ENCODE assay signal across 12 mouse cellular contexts in genomic region chr15:51484207-51484606, GRCm38 (mm10).
DNase-seq lines count a peak whose midpoint lies in the region; TF ChIP-seq lines count a peak whose summit lies in the region.
"Had no signal": no experiment of that assay in that cellular context is flagged by ENCODE, and none has a peak within 500 bp of the region (broad histone marks: within the 10 kb centered on the region; RNA-seq: fewer than 3 reads in every experiment).

No protein-coding gene starts in this region.

- TF ChIP-seq POLR2A in heart, adult 2 months (IDR thresholded peaks at IDR 0.05; ENCODE audit: insufficient read depth, low read depth, low read length), result no peak

- no peaks in the 10 kb centered on the region; the same call in 1 of the 2 replicates for H3K4me1 ChIP-seq in heart, adult 2 months (ENCODE audit: control insufficient read depth, insufficient read depth, low read length)
- H3K4me1 ChIP-seq: stomach, embryonic 15.5 days had no signal

- 51% methylated on average over 2 of the region's 2 CpGs for WGBS in heart, adult 2 months

- intact Hi-C loops in heart, adult 2 months (cut with DNase I), result no loop called here
- intact Hi-C loops in heart, postnatal 25 days (cut with DNase I), result no loop called here

- TF ChIP-seq EP300 in heart, adult 2 months (IDR thresholded peaks at IDR 0.05; ENCODE audit: insufficient read depth, low read depth, low read length), result no peak

- DNase-seq in heart, adult 2 months, result peak; percentile 15 to 20
- no peak for DNase-seq in heart, postnatal 25 days (ENCODE audit: low spot score)
- DNase-seq in ovary, adult 18-20 months (ENCODE audit: low spot score), result peak; percentile 13
- DNase-seq in ovary, postnatal 10 days (ENCODE audit: low spot score), result no peak
- DNase-seq in kidney, adult 8-10 months, result peak; percentile 38 to 63
- peak; percentile 7 for DNase-seq in ovary, postnatal 36 days (ENCODE audit: low spot score)
- no peak for DNase-seq in thymus, postnatal 0 days (ENCODE audit: low spot score)
- DNase-seq in spleen, postnatal 10 days (ENCODE audit: low spot score in 2 of 2), result no peak
- DNase-seq: cerebellum, adult 11 months; right cerebral cortex, postnatal 25 days had no signal

- no peaks in the 10 kb centered on the region for H3K36me3 ChIP-seq in heart, adult 2 months (ENCODE audit: control insufficient read depth, insufficient read depth, low read length)
- H3K36me3 ChIP-seq: stomach, embryonic 15.5 days had no signal

- no peak overlapping the region for H3K4me3 ChIP-seq in heart, adult 2 months
- H3K4me3 ChIP-seq: stomach, embryonic 15.5 days had no signal

- TF ChIP-seq CTCF in heart, adult 2 months (IDR thresholded peaks at IDR 0.05), result no peak

- H3K27ac ChIP-seq in heart, adult 2 months, result no peak overlapping the region
- H3K27ac ChIP-seq: stomach, embryonic 15.5 days had no signal

- H3K79me2 ChIP-seq in heart, adult 2 months (replicated peaks; ENCODE audit: control insufficient read depth, insufficient read depth, low read length), result no peaks in the 10 kb centered on the region

- H3K27me3 ChIP-seq in heart, adult 2 months (ENCODE audit: control insufficient read depth, insufficient read depth, low read length), result no peaks in the 10 kb centered on the region
- H3K27me3 ChIP-seq: CH12.LX; stomach, embryonic 15.5 days had no signal

- no peak overlapping the region for H3K9ac ChIP-seq in heart, adult 2 months (ENCODE audit: low read depth, low read length)
- H3K9ac ChIP-seq: stomach, embryonic 15.5 days had no signal

Comparison
In these comparisons a context has a peak if more than half of its experiments do, and no peak if none do; other contexts are left out.
1. DNase-seq: peak in heart, adult 2 months (2 of 2), ovary, adult 18-20 months (single experiment), kidney, adult 8-10 months (2 of 2) and ovary, postnatal 36 days (single experiment); none in heart, postnatal 25 days (single experiment), ovary, postnatal 10 days (single experiment), thymus, postnatal 0 days (single experiment) and spleen, postnatal 10 days (0 of 2).